Comparison of ENCODE assay signal across 8 mouse cellular contexts in the genomic region with DNA sequence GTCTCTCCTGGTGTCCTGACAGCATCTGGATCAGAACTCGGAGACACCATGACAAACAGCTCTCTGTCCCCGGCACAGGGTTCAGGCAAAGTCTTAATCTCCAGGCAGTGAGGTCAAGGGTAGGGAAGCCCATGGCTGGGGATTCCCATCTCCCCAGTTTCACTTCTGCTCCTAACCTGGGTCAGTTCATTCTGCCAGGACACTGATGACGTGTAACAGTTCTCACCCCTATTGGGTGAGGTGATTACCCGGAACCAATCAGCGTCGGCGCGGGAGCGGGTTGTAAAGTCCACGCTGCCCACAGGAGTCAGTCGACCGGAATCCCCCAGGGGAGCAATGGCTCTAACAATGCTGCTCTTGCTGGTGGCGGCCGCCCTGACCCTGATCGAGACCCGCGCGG. TPM values are rescaled to one million over a fixed set of nuclear protein-coding genes. Genes with fewer than 3 reads are reported as not detected.
DNase-seq lines count a peak whose midpoint lies in the region; ATAC-seq and TF ChIP-seq lines count a peak whose summit lies in the region.
"Not testable (repeated sequence)": the region's sequence is repeated elsewhere in the genome, so short reads cannot be mapped to it uniquely, and the experiment has no call there.

A gene (plus strand): TSS at position 271 of the 400 bp plus-strand sequence.

- peak; percentile 67 for DNase-seq in ES-CJ7 (ENCODE audit: low read depth, low spot score)
- DNase-seq in cerebellum, postnatal 10 days: peak; percentile 91 to 92
- DNase-seq in frontal cortex, postnatal 14 days (ENCODE audit: low spot score in 2 of 2): peak; percentile 40 to 43
- DNase-seq in hindbrain, embryonic 10.5 days (ENCODE audit: low spot score): peak; percentile 79
- peak; percentile 59 to 74 for DNase-seq in layer of hippocampus, adult 2 months (ENCODE audit: low spot score in 2 of 2)
- peak; percentile 84 for DNase-seq in liver, postnatal 0 days

- 3% methylated on average over 18 of the region's 18 CpGs for WGBS in hindbrain, embryonic 10.5 days
- WGBS in liver, postnatal 0 days (ENCODE audit: insufficient replicate concordance): 6% methylated on average over 14 of the region's 18 CpGs
- 1% methylated on average over 18 of the region's 18 CpGs for WGBS in neural tube, embryonic 12.5 days
- 3% methylated on average over 18 of the region's 18 CpGs for WGBS in stomach, embryonic 15.5 days

- peaks cover 13% of the 10 kb centered on the region for H3K4me1 ChIP-seq in hindbrain, embryonic 10.5 days (replicated peaks)
- not testable (repeated sequence) for H3K4me1 ChIP-seq in liver, postnatal 0 days (ENCODE audit: insufficient read depth); neural tube, embryonic 12.5 days; stomach, embryonic 15.5 days

- not testable (repeated sequence) for H3K36me3 ChIP-seq in hindbrain, embryonic 10.5 days; liver, postnatal 0 days (replicated peaks; ENCODE audit: insufficient read depth, low read length); neural tube, embryonic 12.5 days; stomach, embryonic 15.5 days

- not testable (repeated sequence) for TF ChIP-seq CTCF in layer of hippocampus, adult 2 months (conservative IDR thresholded peaks at IDR 0.05); liver, postnatal 0 days (IDR thresholded peaks at IDR 0.05; ENCODE audit: low read depth)

- H3K4me2 ChIP-seq in liver, postnatal 0 days (ENCODE audit: low read depth, low read length): peak within 1 kb of the TSS; percentile 73
- H3K4me2 ChIP-seq in neural tube, embryonic 12.5 days (replicated peaks): peak within 1 kb of the TSS; percentile 77
- peak within 1 kb of the TSS; percentile 86 for H3K4me2 ChIP-seq in stomach, embryonic 15.5 days

- peak within 1 kb of the TSS; percentile 60 for H3K4me3 ChIP-seq in hindbrain, embryonic 10.5 days
- H3K4me3 ChIP-seq in layer of hippocampus, adult 2 months: peak within 1 kb of the TSS; percentile 54
- H3K4me3 ChIP-seq in liver, postnatal 0 days (ENCODE audit: low read depth, low read length): peak within 1 kb of the TSS; percentile 44
- peak within 1 kb of the TSS; percentile 50 for H3K4me3 ChIP-seq in neural tube, embryonic 12.5 days
- H3K4me3 ChIP-seq in stomach, embryonic 15.5 days (replicated peaks): peak within 1 kb of the TSS; percentile 42

- H3K27ac ChIP-seq in hindbrain, embryonic 10.5 days: peak within 1 kb of the TSS; percentile 84
- H3K27ac ChIP-seq in layer of hippocampus, adult 2 months; liver, postnatal 0 days (ENCODE audit: low read depth); neural tube, embryonic 12.5 days; stomach, embryonic 15.5 days: not testable (repeated sequence)

- ATAC-seq in liver, postnatal 0 days: peak; percentile 97
- peak; percentile 92 for ATAC-seq in neural tube, embryonic 12.5 days (ENCODE audit: low FRiP score, low read depth)
- peak; percentile 87 for ATAC-seq in stomach, embryonic 15.5 days (ENCODE audit: insufficient read depth, low FRiP score, low read depth)

- TF ChIP-seq EP300 in liver, postnatal 0 days (IDR thresholded peaks at IDR 0.05; ENCODE audit: low read depth): not testable (repeated sequence)

- H3K27me3 ChIP-seq in hindbrain, embryonic 10.5 days (ENCODE audit: insufficient read depth, poor library complexity, severe bottlenecking): peaks cover 34% of the 10 kb centered on the region
- H3K27me3 ChIP-seq in liver, postnatal 0 days (ENCODE audit: insufficient read depth, low read length): peaks cover 12% of the 10 kb centered on the region
- not testable (repeated sequence) for H3K27me3 ChIP-seq in neural tube, embryonic 12.5 days (replicated peaks)
- peaks cover 16% of the 10 kb centered on the region; the same call in 1 of the 2 replicates for H3K27me3 ChIP-seq in stomach, embryonic 15.5 days (replicated peaks)

- not testable (repeated sequence) for H3K9me3 ChIP-seq in hindbrain, embryonic 10.5 days; liver, postnatal 0 days (ENCODE audit: low read length); neural tube, embryonic 12.5 days; stomach, embryonic 15.5 days

- 0 out of 2 replicates have a peak within 1 kb of the TSS, but pooled peaks have one; percentile 45 for H3K9ac ChIP-seq in liver, postnatal 0 days (replicated peaks)
- H3K9ac ChIP-seq in neural tube, embryonic 12.5 days: peak within 1 kb of the TSS; percentile 65
- not testable (repeated sequence) for H3K9ac ChIP-seq in stomach, embryonic 15.5 days

RNA-seq across cellular contexts. Expression of the gene that starts here (rescaled TPM):
- polyA plus RNA-seq in hindbrain, embryonic 10.5 days (2016; fragmentation: Nextera tagmentation; extraction: Ambion mirVana): 12.1 and 14.3 TPM in 2 replicates
- under 1 TPM; 0.69 to 0.79 TPM for total RNA-seq in layer of hippocampus, adult 2 months (2021)
- polyA plus RNA-seq in liver, postnatal 0 days (2015; fragmentation: Nextera tagmentation; extraction: Ambion mirVana): 7.5 and 7.9 TPM in 2 replicates
- polyA plus RNA-seq in neural tube, embryonic 12.5 days (2016; fragmentation: Nextera tagmentation; extraction: Ambion mirVana): 6.5 and 6.8 TPM in 2 replicates
- polyA plus RNA-seq in stomach, embryonic 15.5 days (2015; fragmentation: Nextera tagmentation; extraction: Ambion mirVana): 4.8 and 5.6 TPM in 2 replicates

Comparison
In these comparisons a context has a peak if more than half of its experiments do, and no peak if none do; other contexts are left out.
1. Peak in DNase-seq and H3K4me3 ChIP-seq in layer of hippocampus, adult 2 months; RNA of the gene not detected or under 1 TPM.
2. DNase-seq: peak in every context shown above with its lines; median percentile 92 in cerebellum, postnatal 10 days; 84 in liver, postnatal 0 days; 79 in hindbrain, embryonic 10.5 days; 67 in ES-CJ7; 66 in layer of hippocampus, adult 2 months; 42 in frontal cortex, postnatal 14 days.